Mouse (Mus musculus): Measurements from ENCODE around the gene Wnt3. TPM values are rescaled to one million over a fixed set of nuclear protein-coding genes. Genes with fewer than 3 reads are reported as not detected.

The Wnt3 gene
- polyA plus RNA-seq, 1 experiment from 2014 or later = not detected

DNA sequence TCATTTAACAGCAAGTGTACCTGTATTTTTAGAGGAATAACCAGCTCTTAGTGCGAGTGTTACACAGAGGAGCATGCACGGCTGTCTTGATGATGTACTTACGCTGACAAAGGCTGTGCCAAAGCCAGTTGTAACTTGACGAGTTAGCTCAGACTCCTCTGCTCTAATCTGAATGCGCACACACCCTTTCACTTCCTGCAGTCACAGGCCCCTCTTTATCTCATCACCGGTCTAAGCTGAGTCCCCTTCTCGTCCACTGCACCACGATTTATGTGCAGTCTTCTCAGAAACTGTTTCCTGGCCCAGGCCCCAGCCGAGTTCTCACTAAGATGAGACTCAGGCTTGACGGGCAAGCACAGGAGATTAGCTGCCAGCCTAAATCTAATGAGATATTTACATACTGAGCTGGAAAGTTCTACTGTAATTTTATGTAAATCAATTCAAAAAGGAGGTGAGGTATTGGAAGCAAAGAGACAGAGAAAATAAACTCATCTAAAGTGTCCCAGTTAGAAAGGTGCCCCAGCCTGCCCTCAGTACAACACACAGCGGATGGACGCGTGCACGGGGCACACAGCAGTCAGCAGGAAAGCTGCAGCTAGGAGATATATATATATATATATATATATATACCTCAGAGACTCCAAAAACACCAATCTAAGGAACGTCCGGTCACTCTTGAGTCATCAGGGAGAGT lies 78.8 kb downstream of the Wnt3 start:
- WGBS = 43% methylated on average over 16 of the region's 16 CpGs
- ATAC-seq (ENCODE audit: insufficient number of reproducible peaks, insufficient read depth, low FRiP score, low read depth) = peak; percentile 43; the same call in 1 of the 2 replicates
- Histone ChIP-seq H3K36me3 (ENCODE audit: control insufficient read depth, insufficient read depth, low read length) (peaks cover 29% of the 10 kb centered on the region), H3K27me3 (ENCODE audit: control insufficient read depth, insufficient read depth, low read length) (no peaks in the 10 kb centered on the region), H3K9ac (ENCODE audit: low read length) (no peak overlapping the region), H3K9me3 (ENCODE audit: control insufficient read depth, low read length) (no peaks in the 10 kb centered on the region), H3K4me1 (ENCODE audit: control insufficient read depth in 2 of 2, insufficient read depth in 2 of 2, low read length in 2 of 2) (peaks cover 3 to 10% of the 10 kb centered on the region in 2 experiments; a peak in 1 of 4 replicates), H3K4me2 (ENCODE audit: low read length) (no peak overlapping the region), H3K27ac (replicated peaks in 1 of 2; ENCODE audit: control insufficient read depth in 1 of 2, insufficient read depth in 1 of 2, low read depth in 2 of 2, low read length in 2 of 2) (no peak overlapping the region), H3K4me3 (ENCODE audit: control insufficient read depth in 1 of 2, insufficient read depth in 1 of 2, low read depth in 1 of 2, low read length in 2 of 2) (no peak overlapping the region)

DNA sequence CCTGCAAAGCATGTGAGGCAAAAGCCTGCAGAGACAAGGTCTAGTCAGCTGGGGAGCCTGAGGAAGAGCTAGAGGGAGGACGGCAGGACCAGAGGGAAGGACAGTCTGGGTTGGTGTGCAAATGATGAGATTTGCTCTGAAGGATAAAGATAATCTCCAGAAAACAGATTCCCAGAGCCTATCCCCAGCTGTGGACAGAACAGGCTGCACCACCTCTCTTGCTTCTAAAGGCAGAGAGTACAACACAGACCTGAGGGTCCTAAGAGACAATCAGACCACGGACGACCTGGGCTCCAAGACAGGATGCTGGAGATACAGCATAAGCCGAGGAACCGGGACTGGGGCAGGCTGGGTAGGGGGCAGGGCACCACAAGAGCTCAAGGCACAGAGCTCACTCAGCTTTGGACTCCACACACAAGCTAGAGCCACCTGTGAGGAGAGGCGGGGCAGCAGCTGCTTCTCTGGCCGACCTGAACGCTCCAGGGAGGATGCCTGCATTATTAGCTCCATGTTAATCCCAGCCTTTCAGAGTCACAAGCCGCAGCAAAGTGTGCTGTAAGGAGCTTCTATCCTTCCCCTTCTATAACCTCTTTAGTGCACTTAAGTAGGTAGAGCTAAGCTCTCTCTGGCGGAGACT lies 79.5 kb downstream of the Wnt3 start:
- Histone ChIP-seq H3K27me3 (ENCODE audit: control insufficient read depth, insufficient read depth, low read length) (no peaks in the 10 kb centered on the region), H3K4me2 (ENCODE audit: low read length) (no peak overlapping the region), H3K36me3 (ENCODE audit: control insufficient read depth, insufficient read depth, low read length) (peaks cover 36% of the 10 kb centered on the region), H3K9me3 (ENCODE audit: control insufficient read depth, low read length) (no peaks in the 10 kb centered on the region), H3K4me1 (ENCODE audit: control insufficient read depth in 2 of 2, insufficient read depth in 2 of 2, low read length in 2 of 2) (peaks cover 3 to 10% of the 10 kb centered on the region in 2 experiments; a peak in 1 of 4 replicates), H3K4me3 (ENCODE audit: control insufficient read depth in 1 of 2, insufficient read depth in 1 of 2, low read depth in 1 of 2, low read length in 2 of 2) (no peak overlapping the region), H3K27ac (replicated peaks in 1 of 2; ENCODE audit: control insufficient read depth in 1 of 2, insufficient read depth in 1 of 2, low read depth in 2 of 2, low read length in 2 of 2) (no peak overlapping the region), H3K9ac (ENCODE audit: low read length) (no peak overlapping the region)
- WGBS = 58% methylated on average over 10 of the region's 10 CpGs
- ATAC-seq (ENCODE audit: insufficient number of reproducible peaks, insufficient read depth, low FRiP score, low read depth) = no peak

DNA sequence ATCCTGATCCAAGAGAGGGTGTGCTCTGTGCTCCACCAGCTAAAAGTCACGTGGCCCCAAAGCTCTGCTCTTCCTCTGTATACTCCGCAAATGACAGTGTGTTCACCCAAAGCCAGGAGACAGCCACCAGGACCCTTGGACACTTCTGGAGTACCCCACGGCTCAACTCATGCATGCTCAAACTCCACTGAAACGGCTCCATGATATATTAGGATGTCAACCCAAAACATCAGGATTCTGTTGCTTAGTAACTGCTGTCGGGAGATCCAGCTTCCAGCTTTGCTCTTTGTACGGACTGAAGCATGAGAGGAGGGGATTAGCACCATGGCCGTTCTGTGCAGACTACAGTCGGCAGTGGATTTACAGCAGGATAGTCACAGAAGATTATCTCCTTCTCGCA lies 80.3 kb downstream of the Wnt3 start:
- H3K4me1 ChIP-seq (ENCODE audit: control insufficient read depth in 2 of 2, insufficient read depth in 2 of 2, low read length in 2 of 2) = peaks cover 3 to 10% of the 10 kb centered on the region in 2 experiments; a peak in 1 of 4 replicates
- H3K4me2 ChIP-seq (ENCODE audit: low read length) = no peak overlapping the region
- H3K9me3 ChIP-seq (ENCODE audit: control insufficient read depth, low read length) = no peaks in the 10 kb centered on the region
- no peak overlapping the region for H3K9ac ChIP-seq (ENCODE audit: low read length)
- WGBS = 70% methylated on average over 9 of the region's 9 CpGs
- H3K27me3 ChIP-seq (ENCODE audit: control insufficient read depth, insufficient read depth, low read length) = no peaks in the 10 kb centered on the region
- H3K36me3 ChIP-seq (ENCODE audit: control insufficient read depth, insufficient read depth, low read length) = peaks cover 42% of the 10 kb centered on the region
- ATAC-seq (ENCODE audit: insufficient number of reproducible peaks, insufficient read depth, low FRiP score, low read depth) = no peak
- no peak overlapping the region for H3K4me3 ChIP-seq (ENCODE audit: control insufficient read depth in 1 of 2, insufficient read depth in 1 of 2, low read depth in 1 of 2, low read length in 2 of 2)
- H3K27ac ChIP-seq (replicated peaks in 1 of 2; ENCODE audit: control insufficient read depth in 1 of 2, insufficient read depth in 1 of 2, low read depth in 2 of 2, low read length in 2 of 2) = no peak overlapping the region

DNA sequence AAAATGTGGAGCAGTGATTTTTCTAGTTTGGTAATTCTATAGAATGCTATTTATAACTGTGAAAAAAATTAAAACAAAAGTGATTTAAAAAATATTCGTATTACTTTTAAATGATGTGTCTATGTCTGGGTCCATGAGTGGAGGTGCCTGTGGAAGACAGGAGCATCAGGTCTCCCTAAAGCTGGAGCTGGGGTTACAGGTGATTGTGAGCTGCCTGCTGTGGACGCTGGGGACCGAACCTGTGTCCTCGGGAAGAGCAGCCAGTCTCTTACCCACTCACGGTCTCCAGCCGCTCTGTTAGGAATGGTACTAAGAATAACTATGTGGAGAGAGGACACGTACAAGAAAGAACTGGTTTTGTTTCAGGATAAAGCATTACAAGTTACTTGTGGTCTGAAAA lies 82.7 kb downstream of the Wnt3 start:
- H3K4me3 ChIP-seq (ENCODE audit: control insufficient read depth in 1 of 2, insufficient read depth in 1 of 2, low read depth in 1 of 2, low read length in 2 of 2) = no peak overlapping the region
- no peak overlapping the region for H3K27ac ChIP-seq (replicated peaks in 1 of 2; ENCODE audit: control insufficient read depth in 1 of 2, insufficient read depth in 1 of 2, low read depth in 2 of 2, low read length in 2 of 2)
- H3K4me1 ChIP-seq (ENCODE audit: control insufficient read depth in 2 of 2, insufficient read depth in 2 of 2, low read length in 2 of 2) = peaks cover 3 to 10% of the 10 kb centered on the region in 2 experiments; a peak in 1 of 4 replicates
- ATAC-seq (ENCODE audit: insufficient number of reproducible peaks, insufficient read depth, low FRiP score, low read depth) = no peak
- H3K9ac ChIP-seq (ENCODE audit: low read length) = no peak overlapping the region
- H3K27me3 ChIP-seq (ENCODE audit: control insufficient read depth, insufficient read depth, low read length) = no peaks in the 10 kb centered on the region
- H3K36me3 ChIP-seq (ENCODE audit: control insufficient read depth, insufficient read depth, low read length) = peaks cover 48% of the 10 kb centered on the region
- 81% methylated on average over 7 of the region's 7 CpGs for WGBS
- no peaks in the 10 kb centered on the region for H3K9me3 ChIP-seq (ENCODE audit: control insufficient read depth, low read length)
- H3K4me2 ChIP-seq (ENCODE audit: low read length) = no peak overlapping the region

DNA sequence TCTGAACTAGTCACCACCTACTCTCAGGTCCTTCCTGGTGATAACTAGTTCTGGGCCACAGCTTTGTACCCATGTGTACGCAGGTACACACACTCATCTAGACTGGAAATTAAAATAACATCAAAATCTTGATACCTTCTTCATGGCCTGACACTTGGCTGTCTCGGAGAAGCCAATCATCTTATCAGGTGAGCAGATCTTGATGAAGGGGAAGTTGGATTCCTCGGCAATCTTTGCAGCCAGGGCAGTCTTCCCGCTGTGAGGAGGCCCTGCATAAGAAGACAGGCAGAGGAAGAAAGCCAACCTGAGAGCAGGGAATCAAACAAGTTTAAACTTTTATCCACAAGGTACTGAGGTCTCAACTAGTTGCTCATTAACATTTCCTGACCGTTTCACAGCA lies 84.8 kb downstream of the Wnt3 start:
- Histone ChIP-seq H3K4me3 (ENCODE audit: control insufficient read depth in 1 of 2, insufficient read depth in 1 of 2, low read depth in 1 of 2, low read length in 2 of 2) (no peak overlapping the region), H3K36me3 (ENCODE audit: control insufficient read depth, insufficient read depth, low read length) (peaks cover 51% of the 10 kb centered on the region), H3K4me2 (ENCODE audit: low read length) (no peak overlapping the region), H3K27ac (replicated peaks in 1 of 2; ENCODE audit: control insufficient read depth in 1 of 2, insufficient read depth in 1 of 2, low read depth in 2 of 2, low read length in 2 of 2) (no peak overlapping the region), H3K27me3 (ENCODE audit: control insufficient read depth, insufficient read depth, low read length) (no peaks in the 10 kb centered on the region), H3K4me1 (ENCODE audit: control insufficient read depth in 2 of 2, insufficient read depth in 2 of 2, low read length in 2 of 2) (no peaks in the 10 kb centered on the region), H3K9ac (ENCODE audit: low read length) (no peak overlapping the region), H3K9me3 (ENCODE audit: control insufficient read depth, low read length) (no peaks in the 10 kb centered on the region)
- 46% methylated on average over 5 of the region's 5 CpGs for WGBS
- ATAC-seq (ENCODE audit: insufficient number of reproducible peaks, insufficient read depth, low FRiP score, low read depth) = no peak

DNA sequence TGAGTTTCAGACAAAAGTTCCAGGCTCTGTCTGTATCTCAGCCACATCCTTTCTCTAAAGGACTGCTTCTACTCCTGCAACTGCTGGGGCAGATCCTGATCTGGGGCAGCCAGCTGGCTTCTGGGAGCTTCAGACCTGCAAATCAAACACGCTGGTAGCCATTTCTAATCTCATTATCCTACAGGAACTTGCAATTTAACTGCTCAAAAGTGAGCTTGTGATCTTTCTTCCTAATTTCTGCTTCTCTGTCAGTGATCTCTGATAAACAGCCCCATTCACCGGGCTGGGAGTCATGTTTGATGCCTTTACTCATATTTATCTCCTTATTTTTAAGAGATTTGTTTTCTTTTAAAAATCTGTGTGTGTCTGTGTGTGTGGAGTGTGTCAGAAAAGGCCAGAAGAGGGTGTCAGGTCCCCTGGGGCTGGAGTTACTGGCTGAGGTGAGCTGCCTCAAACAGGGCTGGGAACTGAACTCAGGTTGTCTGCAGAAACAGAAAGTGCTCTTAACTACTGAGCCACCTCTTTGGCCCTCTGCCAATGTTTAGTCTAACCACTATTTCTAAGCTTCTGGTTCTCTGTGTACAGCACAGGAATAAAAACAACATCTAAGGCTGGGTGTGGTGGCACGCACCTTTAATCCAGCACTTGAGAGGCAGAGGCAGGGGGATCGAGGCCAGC lies 86.1 kb downstream of the Wnt3 start:
- Histone ChIP-seq H3K9ac (ENCODE audit: low read length) (no peak overlapping the region), H3K27me3 (ENCODE audit: control insufficient read depth, insufficient read depth, low read length) (no peaks in the 10 kb centered on the region), H3K4me3 (ENCODE audit: control insufficient read depth in 1 of 2, insufficient read depth in 1 of 2, low read depth in 1 of 2, low read length in 2 of 2) (no peak overlapping the region), H3K9me3 (ENCODE audit: control insufficient read depth, low read length) (no peaks in the 10 kb centered on the region), H3K27ac (replicated peaks in 1 of 2; ENCODE audit: control insufficient read depth in 1 of 2, insufficient read depth in 1 of 2, low read depth in 2 of 2, low read length in 2 of 2) (no peak overlapping the region), H3K4me1 (ENCODE audit: control insufficient read depth in 2 of 2, insufficient read depth in 2 of 2, low read length in 2 of 2) (no peaks in the 10 kb centered on the region), H3K4me2 (ENCODE audit: low read length) (no peak overlapping the region), H3K36me3 (ENCODE audit: control insufficient read depth, insufficient read depth, low read length) (peaks cover 47% of the 10 kb centered on the region)
- 61% methylated on average over 4 of the region's 4 CpGs for WGBS
- ATAC-seq (ENCODE audit: insufficient number of reproducible peaks, insufficient read depth, low FRiP score, low read depth) = no peak

DNA sequence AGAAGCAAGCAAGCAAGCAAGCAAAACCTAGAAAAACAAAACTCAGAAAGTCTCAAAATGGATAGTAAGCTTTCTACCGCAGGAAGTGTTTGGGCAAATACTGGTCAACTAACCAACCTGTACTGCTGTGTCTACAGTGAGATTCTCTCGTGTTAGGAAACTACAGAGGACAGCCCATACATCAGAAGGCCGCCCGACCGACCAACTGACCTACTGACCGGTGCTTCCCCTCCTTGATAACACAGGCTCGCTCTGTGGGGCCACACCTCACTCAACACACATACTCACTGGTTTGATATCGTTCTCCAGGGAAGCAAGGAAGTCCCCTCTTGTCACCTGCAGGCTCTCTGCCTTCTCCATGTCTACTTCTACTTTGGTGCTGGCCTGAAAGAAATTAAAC lies 89.0 kb downstream of the Wnt3 start:
- no peaks in the 10 kb centered on the region for H3K27me3 ChIP-seq (ENCODE audit: control insufficient read depth, insufficient read depth, low read length)
- H3K4me2 ChIP-seq (ENCODE audit: low read length) = no peak overlapping the region
- H3K9ac ChIP-seq (ENCODE audit: low read length) = no peak overlapping the region
- H3K27ac ChIP-seq (replicated peaks in 1 of 2; ENCODE audit: control insufficient read depth in 1 of 2, insufficient read depth in 1 of 2, low read depth in 2 of 2, low read length in 2 of 2) = no peak overlapping the region
- peaks cover 28% of the 10 kb centered on the region for H3K36me3 ChIP-seq (ENCODE audit: control insufficient read depth, insufficient read depth, low read length)
- WGBS = 46% methylated on average over 8 of the region's 8 CpGs
- no peaks in the 10 kb centered on the region for H3K9me3 ChIP-seq (ENCODE audit: control insufficient read depth, low read length)
- ATAC-seq (ENCODE audit: insufficient number of reproducible peaks, insufficient read depth, low FRiP score, low read depth) = no peak
- no peaks in the 10 kb centered on the region for H3K4me1 ChIP-seq (ENCODE audit: control insufficient read depth in 2 of 2, insufficient read depth in 2 of 2, low read length in 2 of 2)
- H3K4me3 ChIP-seq (ENCODE audit: control insufficient read depth in 1 of 2, insufficient read depth in 1 of 2, low read depth in 1 of 2, low read length in 2 of 2) = no peak overlapping the region

All from heart, embryonic 14.5 days (tissue).